Mouse (Mus musculus) hindbrain, embryonic 16.5 days (tissue): ENCODE results near the gene Arhgef12. TPM values are rescaled to one million over a fixed set of nuclear protein-coding genes. Genes with fewer than 3 reads are reported as not detected.
"Not testable (repeated sequence)": the region's sequence is repeated elsewhere in the genome, so short reads cannot be mapped to it uniquely, and the experiment has no call there.

Experiments
- ATAC-seq: fragments of 200-750 bp; cut with Nextera tagmentation; 2 replicates; pipeline ENCODE4 v1.8.0; 2017; ENCODE audit warnings: moderate TSS enrichment, moderate library complexity
- H3K27ac ChIP-seq: fragments of 300-500 bp; sonication (generic); 2 replicates; pipeline ENCODE4 v1.5.1; 2014; ENCODE audit warnings: low read depth, mild to moderate bottlenecking, control low read depth, low read length, moderate library complexity
- H3K27me3 ChIP-seq: fragments of 300-500 bp; sonication (generic); replicated peaks from 2 replicates; pipeline ENCODE4 v1.6.1; 2014; ENCODE audit warnings: low read length; ENCODE audit not compliant: control insufficient read depth, insufficient read depth
- H3K36me3 ChIP-seq: fragments of 300-500 bp; sonication (generic); 2 replicates; pipeline ENCODE4 v1.6.1; 2014; ENCODE audit warnings: mild to moderate bottlenecking, low read length, moderate library complexity, mixed read lengths; ENCODE audit not compliant: control insufficient read depth, insufficient read depth
- H3K4me1 ChIP-seq: fragments of 300-500 bp; sonication (generic); 2 replicates; pipeline ENCODE4 v1.6.1; 2014; ENCODE audit warnings: low read depth, low read length; ENCODE audit not compliant: control insufficient read depth, insufficient read depth
- H3K4me2 ChIP-seq: fragments of 300-500 bp; sonication (generic); 2 replicates; pipeline ENCODE4 v1.6.1; 2014; ENCODE audit warnings: mild to moderate bottlenecking, low read length, control low read depth, moderate library complexity
- H3K4me3 ChIP-seq: fragments of 300-500 bp; sonication (generic); 2 replicates; pipeline ENCODE4 v1.5.1; 2014; ENCODE audit warnings: mild to moderate bottlenecking, low read length, control low read depth, moderate library complexity
- H3K9ac ChIP-seq: fragments of 300-500 bp; sonication (generic); 2 replicates; pipeline ENCODE4 v1.6.1; 2014; ENCODE audit warnings: low read depth, mild to moderate bottlenecking, control low read depth, low read length, moderate library complexity
- H3K9me3 ChIP-seq: fragments of 300-500 bp; sonication (generic); 2 replicates; pipeline ENCODE4 v1.6.1; 2014; ENCODE audit warnings: mild to moderate bottlenecking, low read length, moderate library complexity; ENCODE audit not compliant: control insufficient read depth
- WGBS: fragments of 180-500 bp; shearing (Covaris S2); extraction: QIAGEN DNeasy Blood & Tissue Kit; methylation state at CpG from one replicate; pipeline ENCODE4 v1.1.7; 2014; 5-methylcytosine and 5-hydroxymethylcytosine counted together
- polyA plus RNA-seq: library from polyadenylated mRNA; unstranded; fragments of >200 nt; fragmentation: Nextera tagmentation; extraction: Ambion mirVana; gene quantifications from 2 replicates; pipeline ENCODE4 v1.2.1, GENCODE M21; 2015

Gene Arhgef12
- polyA plus RNA-seq, 1 experiment from 2014 or later: 17.9 TPM

GRCm38 (mm10) chr9:43132380-43132779 is 25.3 kb upstream of the Arhgef12 start:
- no peak overlapping the region for H3K9ac ChIP-seq
- no peak overlapping the region for H3K4me3 ChIP-seq
- H3K27me3 ChIP-seq: no peaks in the 10 kb centered on the region
- no peaks in the 10 kb centered on the region for H3K4me1 ChIP-seq
- no peak overlapping the region for H3K27ac ChIP-seq
- WGBS: 28% methylated on average over 4 of the region's 4 CpGs
- no peak for ATAC-seq
- no peaks in the 10 kb centered on the region for H3K9me3 ChIP-seq
- no peak overlapping the region for H3K4me2 ChIP-seq
- H3K36me3 ChIP-seq: no peaks in the 10 kb centered on the region

DNA sequence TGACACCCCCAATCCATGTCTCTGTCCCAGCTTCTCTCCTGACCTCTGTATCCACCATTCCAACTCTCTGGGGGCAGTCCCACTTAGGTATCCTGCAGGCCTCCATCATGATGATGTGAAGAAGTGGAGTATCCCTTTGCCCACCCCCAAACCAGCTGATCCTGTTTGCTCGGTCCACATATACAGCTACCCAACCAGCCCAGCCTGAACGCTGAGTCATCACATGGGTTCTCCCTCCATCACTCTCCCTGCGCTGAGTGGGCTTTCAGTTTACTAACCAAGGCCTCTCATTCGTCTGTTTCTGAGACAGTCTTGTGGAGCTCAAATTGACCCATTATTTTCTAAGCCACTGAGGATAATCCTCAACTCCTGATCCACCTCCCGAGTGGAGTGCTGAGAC is 24.9 kb upstream of the Arhgef12 start:
- H3K4me2 ChIP-seq: no peak overlapping the region
- WGBS: 87% methylated on average over 5 of the region's 5 CpGs
- H3K27ac ChIP-seq: no peak overlapping the region
- no peaks in the 10 kb centered on the region for H3K27me3 ChIP-seq
- no peak overlapping the region for H3K4me3 ChIP-seq
- H3K36me3 ChIP-seq: no peaks in the 10 kb centered on the region
- no peaks in the 10 kb centered on the region for H3K4me1 ChIP-seq
- H3K9ac ChIP-seq: no peak overlapping the region
- H3K9me3 ChIP-seq: no peaks in the 10 kb centered on the region
- no peak for ATAC-seq

GRCm38 (mm10) chr9:43130684-43131083 is 23.6 kb upstream of the Arhgef12 start:
- no peaks in the 10 kb centered on the region for H3K4me1 ChIP-seq
- H3K4me3 ChIP-seq: no peak overlapping the region
- H3K27me3 ChIP-seq: no peaks in the 10 kb centered on the region
- H3K36me3 ChIP-seq: no peaks in the 10 kb centered on the region
- no peak overlapping the region for H3K9ac ChIP-seq
- H3K27ac ChIP-seq: no peak overlapping the region
- 94% methylated on average over 2 of the region's 2 CpGs for WGBS
- H3K4me2 ChIP-seq: no peak overlapping the region
- ATAC-seq: no peak
- no peaks in the 10 kb centered on the region for H3K9me3 ChIP-seq

DNA sequence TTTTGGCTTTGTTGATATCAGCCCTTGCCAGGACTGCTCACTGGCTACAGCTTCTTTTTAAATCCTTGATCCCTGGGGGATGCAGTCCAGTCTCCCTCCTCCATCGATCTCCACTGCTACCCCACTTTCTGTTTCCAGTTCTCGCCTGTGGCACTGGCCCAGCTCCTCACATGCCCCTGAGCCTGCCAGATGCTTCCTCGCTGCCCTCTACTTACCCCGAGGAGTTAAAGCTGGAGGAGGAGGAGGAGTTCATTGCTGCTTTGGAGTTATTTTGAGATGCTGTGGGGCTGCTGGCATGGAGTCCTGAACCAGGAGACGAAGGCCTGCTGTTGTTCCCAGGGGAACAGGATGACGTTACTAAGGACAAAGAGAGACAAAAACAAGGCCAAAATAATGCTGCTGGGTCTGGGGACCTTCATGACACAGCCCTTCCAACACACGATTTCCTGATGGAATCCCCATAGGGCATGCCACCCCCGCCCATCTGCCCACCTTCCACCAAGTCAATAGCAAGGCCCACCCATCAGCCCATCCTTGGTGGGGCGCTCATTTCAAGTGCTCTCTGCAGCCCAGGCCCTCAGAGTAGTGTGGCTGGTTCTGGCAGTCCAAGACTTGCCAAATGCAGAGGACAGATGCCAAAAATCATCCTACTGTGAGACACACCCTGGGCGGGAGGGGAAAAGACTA is 20.2 kb upstream of the Arhgef12 start:
- Histone ChIP-seq H3K27me3 (no peaks in the 10 kb centered on the region), H3K4me1 (no peaks in the 10 kb centered on the region), H3K4me3 (no peak overlapping the region), H3K4me2 (no peak overlapping the region), H3K36me3 (no peaks in the 10 kb centered on the region), H3K9ac (no peak overlapping the region), H3K27ac (no peak overlapping the region), H3K9me3 (no peaks in the 10 kb centered on the region)
- WGBS: 62% methylated on average over 10 of the region's 10 CpGs
- ATAC-seq: no peak

GRCm38 (mm10) chr9:43122379-43122778 is 15.3 kb upstream of the Arhgef12 start:
- no peaks in the 10 kb centered on the region for H3K4me1 ChIP-seq
- H3K27me3 ChIP-seq: no peaks in the 10 kb centered on the region
- no peak overlapping the region for H3K9ac ChIP-seq
- no peak overlapping the region for H3K4me3 ChIP-seq
- H3K4me2 ChIP-seq: no peak overlapping the region
- no peaks in the 10 kb centered on the region for H3K9me3 ChIP-seq
- no peak for ATAC-seq
- H3K36me3 ChIP-seq: no peaks in the 10 kb centered on the region
- no peak overlapping the region for H3K27ac ChIP-seq
- WGBS: 41% methylated on average over 1 of the region's 1 CpGs

DNA sequence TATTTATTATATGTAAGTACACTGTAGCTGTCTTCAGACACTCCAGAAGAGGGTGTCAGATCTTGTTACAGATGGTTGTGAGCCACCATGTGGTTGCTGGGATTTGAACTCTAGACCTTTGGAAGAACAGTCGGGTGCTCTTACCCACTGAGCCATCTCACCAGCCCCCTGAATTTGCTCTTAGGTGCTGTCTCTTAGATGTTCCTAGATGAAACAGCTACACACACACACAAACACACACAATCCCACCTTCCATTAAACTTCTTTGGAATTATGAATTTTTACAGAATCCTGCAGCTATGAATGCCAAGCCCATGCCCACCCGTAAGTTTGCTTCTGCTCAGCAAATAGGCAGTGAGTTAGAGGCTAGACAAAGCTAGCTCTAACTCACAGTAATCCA is 14.9 kb upstream of the Arhgef12 start:
- H3K9ac ChIP-seq, ATAC-seq, H3K4me1 ChIP-seq, H3K27me3 ChIP-seq, H3K4me2 ChIP-seq, H3K4me3 ChIP-seq, H3K9me3 ChIP-seq, H3K27ac ChIP-seq, H3K36me3 ChIP-seq: not testable (repeated sequence)
- 81% methylated on average over 2 of the region's 2 CpGs for WGBS

DNA sequence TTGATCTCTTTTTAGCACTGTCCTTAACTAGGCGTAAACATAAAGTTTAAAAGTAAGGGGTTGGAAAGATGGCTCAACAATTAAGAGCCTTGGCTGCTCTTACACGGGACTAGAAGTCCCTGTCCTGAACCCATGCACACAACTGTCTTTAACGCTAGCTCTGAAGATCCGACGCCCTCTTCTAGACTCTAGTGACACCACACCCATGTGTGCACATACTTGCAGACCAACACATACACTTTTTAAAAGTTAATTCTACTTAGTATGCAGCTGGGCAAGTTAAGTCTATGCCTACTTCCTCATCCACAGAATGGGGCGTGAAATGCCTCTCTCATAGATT is 9.9 kb upstream of the Arhgef12 start:
- Histone ChIP-seq H3K36me3 (no peaks in the 10 kb centered on the region), H3K27ac (no peak overlapping the region), H3K27me3 (no peaks in the 10 kb centered on the region), H3K9ac (no peak overlapping the region), H3K4me2 (peak overlapping the region; percentile 69), H3K4me3 (no peak overlapping the region), H3K9me3 (no peaks in the 10 kb centered on the region), H3K4me1 (peaks cover 8% of the 10 kb centered on the region; the same call in 1 of the 2 replicates)
- WGBS: 86% methylated on average over 6 of the region's 6 CpGs
- peak; percentile 4; the same call in 1 of the 2 replicates for ATAC-seq

GRCm38 (mm10) chr9:43116134-43116996 is 9.3 kb upstream of the Arhgef12 start, which contains the start of gene Tmem136:
TSS of gene Tmem136 (minus strand) at chr9:43116570.
- Histone ChIP-seq H3K9ac (peak within 1 kb of the TSS; percentile 97), H3K4me2 (peak within 1 kb of the TSS; percentile 69), H3K27ac (peak within 1 kb of the TSS; percentile 72), H3K36me3 (no peaks in the 10 kb centered on the region), H3K27me3 (no peaks in the 10 kb centered on the region), H3K4me1 (peaks cover 8% of the 10 kb centered on the region; the same call in 1 of the 2 replicates), H3K9me3 (no peaks in the 10 kb centered on the region), H3K4me3 (peak within 1 kb of the TSS; percentile 98)
- 4% methylated on average over 55 of the region's 55 CpGs for WGBS
- ATAC-seq: peak; percentile 99

DNA sequence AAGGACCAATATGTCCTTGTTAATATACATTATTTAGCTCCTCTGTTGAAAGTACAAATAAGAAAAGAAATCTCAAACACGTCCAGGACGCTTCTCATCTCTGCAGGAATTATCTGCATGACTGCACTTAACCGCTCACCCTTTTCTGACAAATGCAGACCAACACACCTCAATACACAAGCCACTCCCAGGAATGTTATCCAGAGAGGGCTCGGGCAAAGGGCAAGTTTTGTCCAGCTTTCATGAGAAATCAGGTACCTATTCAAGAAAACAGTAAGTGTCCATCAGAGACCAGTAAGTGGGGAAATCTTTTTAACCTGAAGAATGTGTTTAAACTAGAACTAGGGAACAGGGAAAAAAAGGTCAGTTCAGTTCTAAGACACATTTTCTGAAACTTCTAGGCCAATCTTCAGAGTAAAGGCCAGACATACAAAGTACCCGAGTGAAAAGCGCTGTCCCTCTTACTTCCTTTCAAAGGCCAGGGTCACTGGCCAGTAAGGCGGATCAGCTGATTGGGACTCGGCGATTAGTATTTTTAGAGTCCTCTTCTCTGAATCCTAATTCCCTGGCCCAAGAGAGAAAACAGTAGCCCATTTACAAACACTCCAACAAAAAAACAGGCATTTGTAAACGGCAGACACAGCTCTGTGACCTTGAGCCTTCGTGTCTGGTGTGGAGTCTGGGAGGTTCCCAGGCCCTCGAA is 8.5 kb upstream of the Arhgef12 start:
- WGBS: 16% methylated on average over 12 of the region's 12 CpGs
- peak overlapping the region; percentile 98 for H3K4me3 ChIP-seq
- H3K27ac ChIP-seq: peak overlapping the region; percentile 72
- H3K9ac ChIP-seq: peak overlapping the region; percentile 97
- no peak for ATAC-seq
- H3K4me2 ChIP-seq: peak overlapping the region; percentile 69
- no peaks in the 10 kb centered on the region for H3K9me3 ChIP-seq
- H3K4me1 ChIP-seq: peaks cover 8% of the 10 kb centered on the region; the same call in 1 of the 2 replicates
- peaks cover 4% of the 10 kb centered on the region; the same call in 1 of the 2 replicates for H3K36me3 ChIP-seq
- no peaks in the 10 kb centered on the region for H3K27me3 ChIP-seq
